Mouse (Mus musculus): ENCODE results near the gene Saa4. TPM values are rescaled to one million over a fixed set of nuclear protein-coding genes. Genes with fewer than 3 reads are reported as not detected.
A peak's percentile ranks its signal among the peaks of the same experiment; 100 is the strongest.
"Not testable (repeated sequence)": the region's sequence is repeated elsewhere in the genome, so short reads cannot be mapped to it uniquely, and the experiment has no call there.

Saa4 gene
- polyA plus RNA-seq (2017; shearing (Covaris generic)): not detected

GRCm38 (mm10) chr7:46732458-46732857 is at the start of gene Saa4:
Gene Saa4 (minus strand): TSS chr7:46732603.
- ATAC-seq: no peak

GRCm38 (mm10) chr7:46770706-46771105 is 38.3 kb upstream of the Saa4 start:
- peak; percentile 63 for ATAC-seq

- ATAC-seq: no peak
These were observed 36.0 kb upstream of the Saa4 start for GRCm38 (mm10) chr7:46768451-46768850.

DNA sequence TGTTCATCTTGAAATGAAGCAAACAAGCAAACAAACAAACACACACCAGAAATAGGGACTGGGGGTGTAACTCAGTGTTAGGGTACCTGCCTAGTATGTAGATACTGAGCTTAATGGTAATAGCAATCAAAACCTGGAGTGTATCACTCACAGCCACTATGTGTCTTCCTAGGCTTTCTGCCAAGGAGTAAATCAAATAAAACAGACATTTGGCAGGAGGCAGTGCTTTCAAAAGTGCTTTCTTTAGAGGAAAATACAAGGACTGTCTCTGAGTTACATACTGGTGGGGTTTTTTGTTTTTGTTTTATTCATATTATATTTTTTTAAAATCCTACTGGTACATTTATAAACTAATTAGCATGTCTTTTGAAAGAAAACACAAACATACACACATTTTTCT is 35.0 kb upstream of the Saa4 start:
- no peak for ATAC-seq

GRCm38 (mm10) chr7:46764672-46765071 is 32.3 kb upstream of the Saa4 start:
- no peak for ATAC-seq

GRCm38 (mm10) chr7:46762601-46763000 is 30.2 kb upstream of the Saa4 start:
- ATAC-seq: no peak

DNA sequence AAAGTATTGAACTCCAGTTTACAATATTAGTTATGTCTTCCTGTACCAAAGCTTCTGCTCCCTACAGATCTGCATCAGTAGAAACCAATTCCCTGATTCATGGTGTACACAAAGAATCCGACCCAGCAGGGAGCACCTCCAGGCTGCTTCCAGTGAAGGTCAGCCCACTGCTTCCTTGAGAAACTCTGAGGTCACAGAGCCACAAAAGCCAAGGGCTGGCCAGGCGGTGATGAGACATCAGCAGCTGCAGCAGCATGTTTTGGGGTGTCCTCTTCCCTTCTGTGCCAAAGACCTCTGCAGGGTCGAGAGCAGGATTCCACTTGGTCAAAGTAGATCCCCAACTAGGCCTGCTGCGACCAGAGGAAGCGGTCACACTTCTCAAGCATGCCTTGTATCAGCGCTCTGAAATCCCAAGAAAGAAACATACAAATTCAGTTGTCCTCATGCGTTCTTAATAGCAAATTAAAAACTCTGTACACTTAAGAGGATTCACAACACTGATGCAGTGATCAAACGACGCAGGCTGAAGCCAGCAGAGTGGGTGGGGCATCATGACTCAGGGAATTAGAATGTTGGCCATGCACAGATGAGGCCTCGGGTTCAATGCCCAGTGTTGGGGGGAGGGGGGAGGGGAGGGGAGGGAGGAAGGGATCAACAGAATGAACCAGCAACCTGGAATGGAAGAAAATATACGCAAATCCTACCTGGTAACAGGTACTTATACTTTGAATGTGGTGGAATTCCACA is 28.8 kb upstream of the Saa4 start:
- ATAC-seq: no peak

DNA sequence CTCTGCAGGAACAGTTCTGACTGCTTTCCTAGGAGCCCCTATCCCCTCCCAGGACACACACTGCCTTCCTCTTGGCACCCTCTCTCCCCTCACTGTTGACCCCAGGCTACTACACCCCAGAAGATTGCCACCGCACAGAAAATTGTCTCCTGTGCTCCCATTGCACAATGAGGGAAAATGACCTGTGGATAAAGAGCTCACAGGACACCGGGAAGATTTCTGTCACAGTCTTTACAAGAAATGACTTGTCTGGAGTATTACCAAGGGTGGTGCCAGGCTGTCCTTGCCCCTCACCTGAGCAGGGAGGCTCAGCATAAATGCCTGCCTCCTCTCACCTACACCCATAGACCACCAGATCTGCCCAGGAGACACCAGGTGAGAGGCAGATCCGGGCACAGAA is 19.1 kb upstream of the Saa4 start, which contains the start of gene Saa2:
TSS of gene Saa2 (plus strand) at position 301 of the 400 bp plus-strand sequence.
- no peak for ATAC-seq

DNA sequence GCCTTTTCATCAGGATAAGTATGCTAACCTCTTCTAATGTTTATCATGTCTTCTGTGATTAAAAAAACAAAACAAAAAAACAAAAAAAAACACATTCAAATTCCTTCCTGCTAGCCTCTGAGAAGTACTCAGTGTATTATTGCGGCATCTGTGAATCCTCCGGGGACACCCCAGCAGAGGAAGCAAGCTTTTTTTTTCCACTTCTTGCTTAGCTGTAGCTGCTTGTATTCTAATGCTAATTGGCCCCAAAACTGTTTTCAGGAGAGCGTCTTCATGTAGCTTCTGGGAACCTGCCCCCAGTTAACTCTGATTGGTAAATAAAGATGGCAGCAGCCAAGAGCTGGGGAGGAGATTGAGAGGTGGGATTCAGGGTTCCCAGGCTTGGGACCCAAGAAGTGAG is 16.1 kb upstream of the Saa4 start:
- no peak for ATAC-seq

GRCm38 (mm10) chr7:46746381-46746780 is 14.0 kb upstream of the Saa4 start:
- no peak for ATAC-seq

GRCm38 (mm10) chr7:46745816-46746215 is 13.4 kb upstream of the Saa4 start:
- ATAC-seq: no peak

- not testable (repeated sequence) for ATAC-seq
These were observed 10.5 kb upstream of the Saa4 start, which contains the start of gene Saa1 for GRCm38 (mm10) chr7:46742880-46743279. Gene Saa1 (minus strand): TSS chr7:46742980.

DNA sequence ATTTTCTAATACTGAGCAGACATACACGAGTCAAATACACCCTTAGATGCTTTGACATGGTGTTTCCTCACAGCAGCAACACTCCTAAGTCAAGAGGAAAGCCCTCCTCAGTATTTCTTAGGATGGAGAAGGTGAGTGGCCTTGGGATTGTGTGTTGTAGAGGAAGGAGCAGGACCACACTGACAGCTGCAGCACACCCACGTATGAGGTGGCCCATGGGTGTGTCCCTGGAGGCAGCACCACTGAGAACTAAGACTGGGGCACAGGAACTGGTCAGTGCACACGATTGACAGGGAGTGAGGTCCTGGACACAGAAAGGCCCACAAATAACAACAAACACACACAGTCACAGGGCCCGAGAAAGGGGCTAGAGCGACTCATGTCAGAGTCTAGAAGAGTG is 7.6 kb upstream of the Saa4 start:
- not testable (repeated sequence) for ATAC-seq

DNA sequence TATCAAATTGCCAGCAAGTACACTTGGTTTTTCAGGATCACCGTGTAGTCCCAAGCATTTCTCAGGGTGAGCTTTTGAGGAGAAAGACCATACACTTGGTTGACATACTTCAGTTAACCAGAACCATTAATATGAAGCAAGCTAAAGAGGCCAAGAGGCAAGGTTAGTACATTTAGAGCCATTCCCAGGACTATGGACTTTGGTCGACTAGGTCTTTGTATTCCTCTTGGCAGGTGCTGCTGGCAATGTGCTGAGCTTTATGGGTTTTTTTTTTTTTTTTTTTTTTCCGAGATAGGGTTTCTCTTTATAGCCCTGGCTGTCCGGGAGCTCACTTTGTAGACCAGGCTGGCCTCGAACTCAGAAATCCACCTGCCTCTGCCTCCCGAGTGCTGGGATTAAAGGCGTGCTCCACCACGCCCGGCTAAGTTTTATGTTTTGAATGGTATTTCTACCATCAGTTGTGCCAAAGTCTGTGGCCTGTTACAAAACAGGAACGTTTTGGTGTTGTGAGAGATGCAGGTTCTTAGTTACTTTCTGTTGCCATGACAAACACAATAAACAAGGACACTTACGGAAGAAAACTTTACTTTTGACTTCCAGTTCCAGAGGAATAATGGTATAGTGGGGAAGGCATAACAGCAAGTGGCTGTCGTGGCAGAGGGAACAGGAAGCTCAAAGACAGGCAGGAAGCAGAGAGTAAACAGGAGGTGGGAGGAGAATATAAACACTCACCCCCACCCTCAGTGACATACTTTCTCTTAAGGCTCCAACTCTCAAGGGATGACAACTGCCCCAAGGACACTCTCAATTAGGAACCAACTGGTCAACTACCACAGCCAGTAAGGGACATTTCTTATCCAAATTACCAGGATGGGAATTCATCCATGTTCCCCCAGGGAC is 6.4 kb upstream of the Saa4 start:
- no peak for ATAC-seq

DNA sequence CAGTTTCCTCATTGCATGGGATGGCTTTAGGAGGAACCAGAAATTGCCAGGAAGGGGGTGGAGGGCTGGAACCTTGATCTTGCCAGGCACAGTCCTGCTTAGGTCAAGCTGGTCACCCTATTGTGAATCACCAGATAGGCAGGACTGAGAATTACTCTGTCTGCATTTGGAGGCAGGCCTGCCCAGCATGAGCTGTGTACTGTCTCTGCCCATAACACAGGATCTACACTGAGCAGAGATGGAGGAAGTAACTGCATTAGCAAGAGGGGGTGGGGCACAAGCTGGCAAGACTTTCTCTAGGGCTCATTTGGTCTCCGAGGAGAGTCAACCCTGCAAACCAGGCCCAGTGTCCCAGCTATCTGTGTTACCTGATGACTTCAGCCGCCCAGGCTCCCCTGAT is 2.6 kb upstream of the Saa4 start:
- no peak for ATAC-seq

GRCm38 (mm10) chr7:46727584-46727983 is 4.8 kb downstream of the Saa4 start:
- ATAC-seq: no peak

DNA sequence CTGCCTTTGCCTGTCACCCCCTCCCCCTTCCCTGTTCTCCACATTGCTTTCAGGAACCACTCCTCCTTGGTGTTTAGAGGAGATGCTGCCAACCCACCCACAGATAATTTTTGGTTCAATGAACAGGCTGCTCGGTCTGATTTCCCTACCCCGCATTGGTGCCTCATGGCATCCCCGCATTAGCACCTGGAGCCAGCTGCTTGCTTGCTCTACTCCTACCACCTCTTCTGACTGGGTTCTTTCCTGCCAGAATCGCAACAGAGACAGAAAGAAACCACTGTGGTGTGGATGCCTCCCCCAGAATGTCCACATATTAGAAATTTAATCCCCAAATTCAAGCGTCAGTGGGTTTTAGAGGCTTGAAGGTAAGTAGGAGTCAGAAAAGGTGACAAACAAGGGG is 8.0 kb downstream of the Saa4 start:
- no peak for ATAC-seq

DNA sequence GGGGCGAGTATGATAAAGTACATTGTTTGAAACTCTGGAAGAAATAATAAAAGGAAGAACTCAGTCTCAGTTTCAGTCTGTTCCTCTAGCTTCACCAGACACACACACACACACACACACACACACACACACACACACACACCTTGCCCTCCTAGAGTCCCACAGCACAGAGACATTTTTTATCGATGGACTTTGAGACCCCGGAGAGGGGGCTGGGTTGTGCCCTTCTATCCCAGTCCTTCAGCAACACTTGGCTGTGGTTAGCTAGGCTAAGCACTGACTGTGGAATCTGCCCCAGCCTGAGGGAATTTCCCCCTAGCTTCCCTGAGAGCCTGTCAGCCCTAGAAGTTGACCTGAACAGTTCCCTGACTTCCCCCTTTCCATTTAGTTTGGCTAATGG is 8.6 kb downstream of the Saa4 start:
- no peak for ATAC-seq

DNA sequence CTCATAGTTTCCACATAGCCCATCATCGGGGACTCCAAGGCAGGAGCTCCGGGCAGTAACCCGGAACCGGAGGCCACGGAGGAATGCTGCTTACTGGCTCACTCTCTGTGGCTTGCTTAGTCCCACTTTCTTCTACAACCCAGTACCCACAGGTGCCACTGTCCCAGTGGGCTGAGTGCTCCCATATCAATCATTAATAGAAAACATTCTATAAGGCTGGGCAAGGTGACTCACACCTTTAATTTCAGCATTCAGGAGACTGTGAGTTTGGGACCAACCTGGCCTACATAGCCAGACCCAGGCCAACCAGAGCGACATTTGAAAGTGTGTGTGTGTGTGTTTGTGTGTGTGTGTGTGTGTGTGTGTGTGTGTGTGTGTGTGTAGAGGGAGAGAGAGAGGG is 9.0 kb downstream of the Saa4 start:
- no peak for ATAC-seq

DNA sequence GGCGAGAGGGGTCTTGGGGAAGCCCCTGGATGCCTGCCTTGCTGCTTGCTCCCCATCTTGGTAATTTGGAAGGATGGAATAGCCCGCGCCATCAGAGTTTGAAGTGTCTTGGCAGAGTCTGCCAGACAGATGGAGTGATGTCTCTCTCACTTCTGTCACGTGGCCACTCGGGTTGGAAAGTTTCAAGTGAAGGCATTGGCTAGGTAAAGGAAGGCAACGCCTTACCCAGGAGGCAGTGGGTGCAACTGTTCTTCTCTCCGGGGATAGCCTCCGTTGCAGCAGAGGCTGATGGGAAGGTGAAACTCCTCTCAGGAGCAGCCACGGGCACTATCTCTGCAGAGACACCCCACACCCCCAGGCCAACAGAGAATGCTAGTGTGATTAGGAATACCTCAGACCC is 11.9 kb downstream of the Saa4 start:
- no peak for ATAC-seq

- ATAC-seq: no peak
These were observed 12.9 kb downstream of the Saa4 start for GRCm38 (mm10) chr7:46719526-46719925.

DNA sequence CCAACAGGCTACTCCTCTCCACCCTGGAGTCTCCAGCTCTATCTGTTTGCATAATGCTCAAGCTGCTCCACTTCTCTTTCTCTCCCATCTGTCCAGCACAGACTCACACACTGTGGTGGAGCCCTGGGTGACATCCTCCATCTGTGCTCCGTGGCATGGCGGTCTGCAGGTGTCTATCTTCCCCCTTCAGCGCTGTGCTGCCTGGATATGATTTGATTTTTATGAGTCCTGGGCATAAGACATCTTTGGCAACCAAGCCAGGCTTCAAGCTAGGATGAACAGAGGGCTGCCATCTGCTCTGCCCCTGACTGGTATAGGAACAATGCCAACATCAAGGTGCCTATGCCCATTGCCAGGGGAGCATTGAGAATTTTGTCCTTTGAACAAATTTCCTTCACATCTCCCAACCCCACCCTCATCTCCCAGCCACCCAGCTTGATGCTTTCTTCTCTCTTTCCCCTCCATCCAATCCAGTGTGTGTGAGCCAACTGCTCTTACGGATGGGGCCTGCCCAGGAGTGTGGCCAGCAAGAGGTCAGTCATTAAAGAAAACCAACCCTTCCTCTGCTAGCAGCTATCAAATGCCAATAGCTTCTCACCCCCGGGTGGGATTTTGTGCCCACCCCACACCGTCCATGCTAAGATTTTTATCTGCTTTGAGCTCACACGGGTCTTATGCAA is 13.7 kb downstream of the Saa4 start:
- no peak for ATAC-seq

GRCm38 (mm10) chr7:46716897-46717296 is 15.5 kb downstream of the Saa4 start:
- ATAC-seq: no peak

All from activated CD4-positive, CD25-positive, alpha-beta regulatory T cell, adult 4 months (primary cell).